Mouse (Mus musculus) cerebellum, adult 2 months (tissue): ENCODE data around the gene Zdhhc5.
A peak's percentile ranks its signal among the peaks of the same experiment; 100 is the strongest.

Source experiments
- CTCF ChIP-seq: fragments of 200-500 bp; IDR thresholded peaks from 2 replicates; pipeline ENCODE4 v1.5.1; 2011; ENCODE audit warnings: low read depth, mild to moderate bottlenecking, control low read depth, low read length, moderate library complexity, borderline replicate concordance; ENCODE audit not compliant: insufficient read depth
- POLR2A ChIP-seq: fragments of 200-500 bp; IDR thresholded peaks from 2 replicates; pipeline ENCODE4 v1.6.1; 2011; ENCODE audit warnings: low read length, control low read depth, borderline replicate concordance; ENCODE audit not compliant: insufficient read depth

DNA sequence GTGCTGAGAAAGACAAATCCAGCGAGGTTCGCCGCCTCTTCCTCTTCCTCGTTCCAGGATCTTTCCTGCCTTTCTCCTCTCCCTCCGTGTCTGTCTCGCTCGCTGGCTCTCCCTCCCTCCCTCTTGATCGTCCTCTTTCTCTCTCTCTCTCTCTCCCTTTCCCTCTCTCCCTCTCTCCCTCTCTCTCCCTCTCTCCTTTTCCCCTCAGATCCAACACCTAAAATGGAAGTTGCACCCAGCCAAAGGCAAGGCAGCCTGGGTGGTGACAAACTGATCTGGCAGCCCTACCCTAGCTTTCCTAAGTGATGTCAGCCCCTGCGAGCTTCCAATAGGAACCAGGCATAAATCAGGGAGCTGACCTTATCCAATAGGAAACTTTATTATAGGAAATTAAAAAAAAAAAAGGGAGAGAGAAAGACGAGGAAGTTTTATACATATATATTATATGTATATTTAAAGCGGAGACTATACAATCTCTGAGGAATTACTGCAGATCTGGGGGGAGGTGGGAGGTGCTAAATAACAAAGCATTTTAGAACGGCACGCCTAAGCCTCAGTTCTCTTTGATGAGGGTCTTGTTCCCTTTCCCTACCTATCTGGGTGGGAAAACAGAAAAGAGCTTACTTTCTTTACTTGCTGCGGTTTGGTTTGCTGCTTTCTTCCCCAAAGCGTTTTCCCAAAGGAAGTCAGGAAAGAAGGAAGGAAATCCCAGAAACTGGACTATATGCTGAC is 64.3 kb downstream of the Zdhhc5 start, which contains the start of gene Ctnnd1:
- TF ChIP-seq POLR2A (peak; percentile 90; the same call in 1 of the 2 replicates), CTCF (no peak)
